Mouse (Mus musculus): Measurements from ENCODE around the gene Chpf2.

- no peak for TF ChIP-seq POLR2A (IDR thresholded peaks at IDR 0.05; ENCODE audit: borderline replicate concordance, low read depth, low read length)
- no peak for TF ChIP-seq CTCF (IDR thresholded peaks at IDR 0.05; ENCODE audit: low read depth, low read length)
These were observed 10.6 kb upstream of the Chpf2 start for GRCm38 (mm10) chr5:24575948-24576347.
